13 mouse cellular contexts compared by ENCODE assay signal in genomic region chr7:133579491-133580295, GRCm38 (mm10). TPM values are rescaled to one million over a fixed set of nuclear protein-coding genes. Genes with fewer than 3 reads are reported as not detected.
DNase-seq lines count a peak whose midpoint lies in the region; TF ChIP-seq lines count a peak whose summit lies in the region.
"Had no signal": no experiment of that assay in that cellular context is flagged by ENCODE, and none has a peak within 500 bp of the region (broad histone marks: within the 10 kb centered on the region; RNA-seq: fewer than 3 reads in every experiment).

No protein-coding gene starts in this region.

- TF ChIP-seq POLR2A in thymus, adult 2 months (IDR thresholded peaks at IDR 0.05; ENCODE audit: control insufficient read depth, extremely low read depth, insufficient read depth, low read length, poor library complexity): no peak

- peak; percentile 16 for DNase-seq in embryo, embryonic 10 days (ENCODE audit: low spot score)
- no peak for DNase-seq in embryo, embryonic 11 days
- DNase-seq in frontal cortex, postnatal 14 days (ENCODE audit: low spot score in 2 of 2): peak; percentile 19 to 22
- DNase-seq in retina, embryonic 14.5 days (ENCODE audit: low spot score): peak; percentile 5
- DNase-seq in spleen, postnatal 10 days (ENCODE audit: low spot score in 2 of 2): no peak
- no peak for DNase-seq in yolk sac, embryonic 10.5 days (ENCODE audit: low spot score)
- no peak for DNase-seq in thymus, adult 2 months
- DNase-seq: kidney, adult 9 months had no signal

- TF ChIP-seq CTCF in E14TG2a.4 (conservative IDR thresholded peaks at IDR 0.05; ENCODE audit: low read length): peak; percentile 8; the same call in 1 of the 2 replicates
- no peak for TF ChIP-seq CTCF in thymus, adult 2 months (IDR thresholded peaks at IDR 0.05; ENCODE audit: borderline replicate concordance, control insufficient read depth, extremely low read depth, insufficient read depth, low read length, poor library complexity)

- H3K27ac ChIP-seq in thymus, adult 2 months (ENCODE audit: control insufficient read depth, insufficient read depth, low read length): no peak overlapping the region
- H3K27ac ChIP-seq: neural tube, embryonic 13.5 days had no signal

- no peaks in the 10 kb centered on the region for H3K36me3 ChIP-seq in E14TG2a.4 (ENCODE audit: insufficient read depth, low read length)
- H3K36me3 ChIP-seq in thymus, adult 2 months (ENCODE audit: control insufficient read depth, insufficient read depth, low read length): no peaks in the 10 kb centered on the region
- H3K36me3 ChIP-seq: neural tube, embryonic 13.5 days had no signal

- H3K4me1 ChIP-seq in E14TG2a.4 (replicated peaks; ENCODE audit: low read depth, low read length): peaks cover 56% of the 10 kb centered on the region
- H3K4me1 ChIP-seq in thymus, adult 2 months (replicated peaks; ENCODE audit: control insufficient read depth, insufficient read depth, low read length): no peaks in the 10 kb centered on the region
- H3K4me1 ChIP-seq: neural tube, embryonic 13.5 days had no signal

- peaks cover 3% of the 10 kb centered on the region; the same call in 1 of the 2 replicates for H3K27me3 ChIP-seq in E14TG2a.4 (ENCODE audit: insufficient read depth, low read length)
- no peaks in the 10 kb centered on the region for H3K27me3 ChIP-seq in thymus, adult 2 months (ENCODE audit: control insufficient read depth, insufficient read depth, low read length)
- H3K27me3 ChIP-seq: neural tube, embryonic 13.5 days had no signal

- no peaks in the 10 kb centered on the region for H3K9me3 ChIP-seq in E14TG2a.4 (ENCODE audit: low read length)
- H3K9me3 ChIP-seq: neural tube, embryonic 13.5 days had no signal

- no peak overlapping the region for H3K4me3 ChIP-seq in E14TG2a.4 (replicated peaks; ENCODE audit: low read length)
- no peak overlapping the region for H3K4me3 ChIP-seq in thymus, adult 2 months (ENCODE audit: control insufficient read depth, insufficient read depth, low read length)
- H3K4me3 ChIP-seq: neural tube, embryonic 13.5 days had no signal

- WGBS in thymus, adult 2 months: 87% methylated on average over 20 of the region's 20 CpGs

RNA-seq across cellular contexts. Expression of gene Tex36, which starts 22.3 kb away (rescaled TPM):
- polyA plus RNA-seq in thymus, adult 2 months (2012; rRNA removed): not detected in 2 replicates
- polyA plus RNA-seq: embryonic facial prominence, embryonic 11.5 days; heart, postnatal 0 days; liver, embryonic 11.5 days; neural tube, embryonic 13.5 days had no signal

RNA-seq across cellular contexts. Expression of gene Edrf1, which starts 57.6 kb away (rescaled TPM):
- polyA plus RNA-seq in thymus, adult 2 months (2012; rRNA removed): 15.7 and 17.7 TPM in 2 replicates

Comparison
In these comparisons a context has a peak if more than half of its experiments do, and no peak if none do; other contexts are left out.
1. DNase-seq: peak in embryo, embryonic 10 days (single experiment), frontal cortex, postnatal 14 days (2 of 2) and retina, embryonic 14.5 days (single experiment); none in embryo, embryonic 11 days (single experiment), spleen, postnatal 10 days (0 of 2), yolk sac, embryonic 10.5 days (single experiment) and thymus, adult 2 months (single experiment).